ENCODE assay signal across 21 mouse cellular contexts in the genomic region with DNA sequence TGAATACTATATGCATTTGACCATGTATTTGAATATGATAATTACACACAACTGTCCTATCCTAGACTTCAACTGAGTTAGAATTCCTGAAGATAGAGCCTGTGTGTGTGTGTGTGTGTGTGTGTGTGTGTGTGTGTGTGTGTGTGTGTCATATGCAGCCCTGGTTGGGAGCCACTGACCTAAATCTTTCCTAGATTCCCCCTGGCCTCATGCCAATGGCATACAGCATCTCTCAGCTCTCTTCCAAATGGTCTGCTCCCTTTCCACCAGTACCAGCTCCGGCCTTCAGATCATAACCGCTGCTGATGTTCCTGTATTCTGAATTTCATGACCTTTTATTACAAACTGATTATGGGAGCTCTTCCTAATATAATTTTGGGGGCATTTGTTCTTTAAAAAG. TPM values are rescaled to one million over a fixed set of nuclear protein-coding genes. Genes with fewer than 3 reads are reported as not detected.
DNase-seq lines count a peak whose midpoint lies in the region; ATAC-seq and TF ChIP-seq lines count a peak whose summit lies in the region.
"Had no signal": no experiment of that assay in that cellular context is flagged by ENCODE, and none has a peak within 500 bp of the region (broad histone marks: within the 10 kb centered on the region; RNA-seq: fewer than 3 reads in every experiment).

No protein-coding gene starts in this region.

- no peak for ATAC-seq in hindbrain, postnatal 0 days
- no peak for ATAC-seq in hindbrain, embryonic 16.5 days
- ATAC-seq in midbrain, embryonic 11.5 days (ENCODE audit: low FRiP score): no peak
- no peak for ATAC-seq in activated CD4-positive, CD25-positive, alpha-beta regulatory T cell, adult 4 months
- ATAC-seq: forebrain, embryonic 15.5 days; inflammation-experienced regulatory T-cells, adult 6 months; intestine, postnatal 0 days had no signal

- no peaks in the 10 kb centered on the region for H3K9me3 ChIP-seq in hindbrain, postnatal 0 days (ENCODE audit: low read length)
- H3K9me3 ChIP-seq in hindbrain, embryonic 16.5 days (ENCODE audit: control insufficient read depth, low read length): no peaks in the 10 kb centered on the region
- no peaks in the 10 kb centered on the region for H3K9me3 ChIP-seq in midbrain, embryonic 11.5 days (ENCODE audit: control insufficient read depth, low read length)
- H3K9me3 ChIP-seq: embryonic facial prominence, embryonic 12.5 days; forebrain, embryonic 15.5 days; hindbrain, embryonic 10.5 days had no signal

- peak; percentile 34 for DNase-seq in cerebellum, adult 11-12 months
- DNase-seq in cerebellum, postnatal 4 days (ENCODE audit: low spot score in 2 of 2): no peak
- peak; percentile 51 for DNase-seq in hindbrain, postnatal 0 days (ENCODE audit: low spot score)
- peak; percentile 86 to 88 for DNase-seq in cerebellum, postnatal 10 days
- DNase-seq in retina, embryonic 14.5 days (ENCODE audit: low spot score): peak; percentile 48
- no peak for DNase-seq in midbrain, embryonic 11.5 days (ENCODE audit: low spot score, missing footprints)
- DNase-seq: adrenal gland, adult 2 months; gastrocnemius, postnatal 10 days; heart, adult 18-20 months; kidney, adult 8-10 months had no signal

- 86% methylated on average over 2 of the region's 2 CpGs for WGBS in hindbrain, postnatal 0 days
- 85% methylated on average over 2 of the region's 2 CpGs for WGBS in hindbrain, embryonic 16.5 days
- WGBS in midbrain, embryonic 11.5 days: 88% methylated on average over 2 of the region's 2 CpGs

- no peak overlapping the region for H3K4me3 ChIP-seq in hindbrain, postnatal 0 days (ENCODE audit: low read length)
- H3K4me3 ChIP-seq in hindbrain, embryonic 16.5 days (ENCODE audit: low read length): no peak overlapping the region
- H3K4me3 ChIP-seq in midbrain, embryonic 11.5 days (ENCODE audit: low read depth, low read length): no peak overlapping the region
- H3K4me3 ChIP-seq: embryonic facial prominence, embryonic 12.5 days; forebrain, embryonic 15.5 days; hindbrain, embryonic 10.5 days had no signal

- H3K4me2 ChIP-seq in hindbrain, postnatal 0 days (ENCODE audit: low read depth, low read length): no peak overlapping the region
- H3K4me2 ChIP-seq in hindbrain, embryonic 16.5 days (ENCODE audit: low read length): no peak overlapping the region
- H3K4me2 ChIP-seq in midbrain, embryonic 11.5 days: no peak overlapping the region
- H3K4me2 ChIP-seq: embryonic facial prominence, embryonic 12.5 days; forebrain, embryonic 15.5 days; heart, embryonic 11.5 days; hindbrain, embryonic 14.5 days had no signal

- H3K36me3 ChIP-seq in hindbrain, postnatal 0 days (ENCODE audit: insufficient read depth, low read length): no peaks in the 10 kb centered on the region
- H3K36me3 ChIP-seq in hindbrain, embryonic 16.5 days (ENCODE audit: control insufficient read depth, insufficient read depth, low read length): no peaks in the 10 kb centered on the region
- peaks cover 9% of the 10 kb centered on the region; the same call in 1 of the 2 replicates for H3K36me3 ChIP-seq in midbrain, embryonic 11.5 days (ENCODE audit: control insufficient read depth, insufficient read depth, low read length)
- H3K36me3 ChIP-seq: embryonic facial prominence, embryonic 12.5 days; forebrain, embryonic 15.5 days had no signal

- no peaks in the 10 kb centered on the region for H3K27me3 ChIP-seq in hindbrain, postnatal 0 days (ENCODE audit: insufficient read depth, low read length)
- no peaks in the 10 kb centered on the region for H3K27me3 ChIP-seq in hindbrain, embryonic 16.5 days (replicated peaks; ENCODE audit: control insufficient read depth, insufficient read depth, low read length)
- H3K27me3 ChIP-seq in midbrain, embryonic 11.5 days (ENCODE audit: control insufficient read depth, insufficient read depth, low read length): no peaks in the 10 kb centered on the region
- H3K27me3 ChIP-seq: forebrain, embryonic 15.5 days had no signal

- no peak for TF ChIP-seq CTCF in hindbrain, postnatal 0 days (IDR thresholded peaks at IDR 0.05; ENCODE audit: low read depth)

- 0 out of 2 replicates have a peak, but pooled peaks cover 3% of the 10 kb centered on the region for H3K4me1 ChIP-seq in hindbrain, postnatal 0 days (ENCODE audit: insufficient read depth, low read length)
- H3K4me1 ChIP-seq in hindbrain, embryonic 16.5 days (ENCODE audit: control insufficient read depth, insufficient read depth, low read depth, low read length): no peaks in the 10 kb centered on the region
- H3K4me1 ChIP-seq in midbrain, embryonic 11.5 days (ENCODE audit: control insufficient read depth, insufficient read depth, low read length): no peaks in the 10 kb centered on the region
- H3K4me1 ChIP-seq: embryonic facial prominence, embryonic 12.5 days had no signal

- no peak overlapping the region for H3K9ac ChIP-seq in hindbrain, postnatal 0 days (replicated peaks; ENCODE audit: low read length)
- no peak overlapping the region for H3K9ac ChIP-seq in hindbrain, embryonic 16.5 days (ENCODE audit: low read depth, low read length)
- no peak overlapping the region for H3K9ac ChIP-seq in midbrain, embryonic 11.5 days (ENCODE audit: low read length)
- H3K9ac ChIP-seq: embryonic facial prominence, embryonic 12.5 days; forebrain, embryonic 15.5 days; hindbrain, embryonic 14.5 days had no signal

- H3K27ac ChIP-seq in hindbrain, postnatal 0 days: no peak overlapping the region
- H3K27ac ChIP-seq in hindbrain, embryonic 16.5 days (ENCODE audit: low read depth, low read length): no peak overlapping the region
- H3K27ac ChIP-seq in midbrain, embryonic 11.5 days (ENCODE audit: low read depth, low read length): no peak overlapping the region
- H3K27ac ChIP-seq: embryonic facial prominence, embryonic 12.5 days; forebrain, embryonic 15.5 days; hindbrain, embryonic 10.5 days; hindbrain, embryonic 14.5 days had no signal

RNA-seq across cellular contexts. Expression of a gene that starts 8.4 kb away (rescaled TPM):
- total RNA-seq in hindbrain, postnatal 0 days (2014; rRNA removed): 37.0 and 47.0 TPM in 2 replicates
- polyA plus RNA-seq in hindbrain, postnatal 0 days (2015; fragmentation: Nextera tagmentation; extraction: Ambion mirVana): 12.3 and 14.8 TPM in 2 replicates
- polyA plus RNA-seq in hindbrain, embryonic 16.5 days (2015; fragmentation: Nextera tagmentation; extraction: Ambion mirVana): 15.1 and 18.3 TPM in 2 replicates
- polyA plus RNA-seq in midbrain, embryonic 11.5 days (2014; fragmentation: Nextera tagmentation; extraction: Ambion mirVana): 31.1 and 31.7 TPM in 2 replicates
- not detected for polyA plus RNA-seq in activated CD4-positive, CD25-positive, alpha-beta regulatory T cell, adult 4 months (2017; shearing (Covaris generic))
- total RNA-seq: MEL had no signal
- polyA plus RNA-seq: C2C12; inflammation-experienced regulatory T-cells, adult 6 months had no signal

RNA-seq across cellular contexts. Expression of a gene that starts 58.7 kb away (rescaled TPM):
- 1.4 and 5.5 TPM in 2 replicates for total RNA-seq in hindbrain, postnatal 0 days (2014; rRNA removed)
- polyA plus RNA-seq in hindbrain, postnatal 0 days (2015; fragmentation: Nextera tagmentation; extraction: Ambion mirVana): 9.1 and 9.2 TPM in 2 replicates
- polyA plus RNA-seq in hindbrain, embryonic 16.5 days (2015; fragmentation: Nextera tagmentation; extraction: Ambion mirVana): 12.8 and 15.4 TPM in 2 replicates
- 8.7 and 9.6 TPM in 2 replicates for polyA plus RNA-seq in midbrain, embryonic 11.5 days (2014; fragmentation: Nextera tagmentation; extraction: Ambion mirVana)
- polyA plus RNA-seq in activated CD4-positive, CD25-positive, alpha-beta regulatory T cell, adult 4 months (2017; shearing (Covaris generic)): not detected
- total RNA-seq: MEL had no signal

Comparison
In these comparisons a context has a peak if more than half of its experiments do, and no peak if none do; other contexts are left out.
1. DNase-seq: peak in cerebellum, adult 11-12 months (single experiment), hindbrain, postnatal 0 days (single experiment), cerebellum, postnatal 10 days (2 of 2) and retina, embryonic 14.5 days (single experiment); none in cerebellum, postnatal 4 days (0 of 2) and midbrain, embryonic 11.5 days (single experiment).
2. RNA of a gene that starts 8.4 kb away (polyA plus RNA-seq): 31.1 to 31.7 TPM in midbrain, embryonic 11.5 days, 15.1 to 18.3 TPM in hindbrain, embryonic 16.5 days and 12.3 to 14.8 TPM in hindbrain, postnatal 0 days; not detected in activated CD4-positive, CD25-positive, alpha-beta regulatory T cell, adult 4 months; every median in the first group is over 10 times any median in the second.